Mouse (Mus musculus) cerebellum, adult 2 months (tissue): Measurements from ENCODE around the gene Bcar1.

Source experiments
- CTCF ChIP-seq: fragments of 200-500 bp; IDR thresholded peaks from 2 replicates; pipeline ENCODE4 v1.5.1; 2011; ENCODE audit warnings: low read depth, mild to moderate bottlenecking, control low read depth, low read length, moderate library complexity, borderline replicate concordance; ENCODE audit not compliant: insufficient read depth
- POLR2A ChIP-seq: fragments of 200-500 bp; IDR thresholded peaks from 2 replicates; pipeline ENCODE4 v1.6.1; 2011; ENCODE audit warnings: low read length, control low read depth, borderline replicate concordance; ENCODE audit not compliant: insufficient read depth

DNA sequence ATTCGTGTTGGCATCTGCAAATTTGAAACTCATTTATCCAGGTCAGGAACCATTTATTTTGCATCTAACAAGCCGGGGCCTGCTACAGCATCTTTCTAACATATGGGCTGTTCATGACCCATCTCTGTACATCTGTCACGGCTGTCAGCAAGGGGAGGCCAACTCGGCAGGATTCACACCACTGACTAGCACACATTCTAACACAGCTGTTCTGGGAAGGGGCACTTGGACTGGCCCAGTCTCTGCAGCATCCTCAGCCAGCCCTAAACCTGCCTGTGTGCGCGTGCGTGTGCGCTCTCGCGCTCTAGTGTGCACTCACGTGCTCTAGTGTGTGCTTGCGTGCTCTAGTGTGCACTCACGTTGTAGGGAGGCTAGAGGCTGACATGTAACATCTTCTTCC is 17.1 kb upstream of the Bcar1 start:
- TF ChIP-seq CTCF (no peak), POLR2A (no peak)
